Mouse (Mus musculus) kidney, postnatal 25 days (tissue): ENCODE results near the gene Sfrp4.

Experiments
- DNase-seq, 2 experiments: peaks; one replicate each; pipeline ENCODE4 v3.0.0; 2021; ENCODE audit warnings: mixed read lengths in 2 of 2

Sfrp4 gene

DNA sequence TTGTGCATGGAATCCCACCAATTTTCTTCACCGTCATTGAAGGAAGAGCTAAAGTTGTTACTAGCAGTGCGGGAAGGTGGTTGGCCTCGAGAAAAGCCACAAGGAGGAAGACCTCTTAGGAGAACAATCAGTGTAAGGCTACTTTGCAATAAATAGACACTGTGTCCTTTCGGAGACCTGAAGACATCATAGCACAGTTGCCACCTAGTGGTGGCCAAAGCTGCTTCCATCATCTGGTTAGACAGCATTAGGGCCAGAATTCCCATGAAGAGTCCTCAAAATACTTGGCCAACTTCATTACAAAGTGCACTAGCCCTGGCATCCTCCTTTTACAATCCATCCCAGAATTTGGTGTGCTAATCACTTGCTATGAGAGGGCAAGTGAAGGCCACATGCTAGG, 13.2 kb downstream of the Sfrp4 start:
- peak in 1 of 2 experiments; percentile 32 for DNase-seq

- no peak for DNase-seq
Measured at GRCm38 (mm10) chr13:19640203-19640851, 17.4 kb downstream of the Sfrp4 start.

DNA sequence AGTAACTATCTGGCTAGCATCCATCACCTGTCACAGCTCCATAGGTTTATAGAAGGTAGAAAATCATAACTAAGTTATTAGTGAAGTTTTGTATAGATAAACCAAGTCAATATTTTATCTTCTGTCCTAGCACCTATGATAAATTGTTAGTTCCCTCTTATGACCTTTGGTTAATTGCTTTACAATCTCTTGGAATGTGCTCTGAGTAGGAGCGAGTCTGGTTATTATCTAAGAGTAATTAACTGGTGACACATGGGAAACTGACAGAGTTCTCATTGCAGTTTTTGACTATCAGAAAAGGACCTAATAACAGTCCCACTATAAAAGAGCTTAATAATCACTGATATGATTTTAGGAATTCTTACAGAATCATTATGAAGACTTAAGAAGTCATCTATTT, 20.6 kb downstream of the Sfrp4 start:
- DNase-seq = no peak

DNA sequence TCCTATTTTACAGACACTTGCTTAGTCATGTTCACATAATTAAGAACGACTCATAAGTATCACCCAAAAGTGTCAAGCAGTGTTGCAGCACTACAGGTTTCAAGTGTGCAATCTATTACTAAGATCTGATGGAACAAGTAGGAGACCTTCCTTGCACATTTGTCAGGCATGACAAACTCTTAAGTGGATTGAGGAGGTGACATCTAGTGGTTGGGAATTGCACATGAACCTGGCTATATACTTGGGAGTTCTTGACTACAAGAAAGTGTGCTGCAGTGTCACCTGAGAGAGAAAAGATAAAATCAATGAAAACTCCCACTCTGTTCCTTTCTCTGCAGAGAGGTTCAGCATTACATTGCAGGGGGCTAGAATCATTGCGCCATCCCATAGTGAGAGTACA, 21.3 kb downstream of the Sfrp4 start:
- DNase-seq = no peak

GRCm38 (mm10) chr13:19649824-19650223, 26.9 kb downstream of the Sfrp4 start:
- DNase-seq = no peak

DNA sequence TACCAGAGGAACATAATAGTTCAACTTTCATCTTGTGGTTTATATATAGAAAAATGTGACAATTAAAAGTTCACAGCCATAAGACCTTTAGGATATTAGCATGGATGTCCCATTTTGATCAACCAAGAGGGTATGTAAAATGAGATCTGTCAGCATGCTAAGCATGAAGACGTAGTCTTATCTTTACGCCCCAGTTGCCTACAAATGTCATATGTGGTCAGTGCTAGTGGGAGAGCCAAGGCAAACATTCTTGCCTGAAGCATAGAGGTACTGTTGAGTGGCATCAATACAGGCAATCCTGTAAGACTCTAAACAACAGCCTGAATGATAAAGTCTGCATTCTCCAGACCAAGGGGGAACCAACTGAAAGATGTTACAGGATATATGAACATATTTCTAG, 29.5 kb downstream of the Sfrp4 start:
- no peak for DNase-seq

GRCm38 (mm10) chr13:19668355-19669140, 45.6 kb downstream of the Sfrp4 start:
- no peak for DNase-seq

DNA sequence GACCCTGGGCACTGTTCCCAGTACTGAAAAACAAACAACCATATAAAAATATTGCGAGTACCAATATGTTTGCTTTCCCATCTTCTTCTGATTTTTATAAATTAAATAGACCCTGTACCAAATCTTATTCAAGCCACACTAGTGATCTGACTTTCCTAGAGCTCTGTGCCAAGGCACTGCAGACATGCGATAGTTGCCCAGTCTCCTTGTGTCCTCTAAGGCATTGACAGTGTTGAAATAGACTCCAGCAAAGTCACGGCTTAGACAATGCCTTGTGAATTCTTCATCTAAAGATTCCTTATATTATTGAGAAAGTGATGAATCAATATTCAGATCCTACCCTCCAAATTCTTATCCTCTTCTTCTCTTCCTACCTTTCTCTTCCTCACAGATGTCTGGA, 51.1 kb downstream of the Sfrp4 start:
- no peak for DNase-seq

- DNase-seq = no peak
Measured at GRCm38 (mm10) chr13:19674601-19675000, 51.7 kb downstream of the Sfrp4 start.
